Mouse (Mus musculus) intestine, embryonic 16.5 days (tissue): ENCODE results near the gene Rapgefl1. TPM values are rescaled to one million over a fixed set of nuclear protein-coding genes. Genes with fewer than 3 reads are reported as not detected.
A peak's percentile ranks its signal among the peaks of the same experiment; 100 is the strongest.

Source experiments
- ATAC-seq: fragments of 200-750 bp; cut with Nextera tagmentation; 2 replicates; pipeline ENCODE4 v1.8.0; 2017; ENCODE audit warnings: moderate TSS enrichment, moderate library complexity
- H3K27ac ChIP-seq: fragments of 300-500 bp; sonication (generic); 2 replicates; pipeline ENCODE4 v1.5.1; 2014; ENCODE audit warnings: mild to moderate bottlenecking, low read length
- H3K27me3 ChIP-seq: fragments of 300-500 bp; sonication (generic); replicated peaks from 2 replicates; pipeline ENCODE4 v1.6.1; 2014; ENCODE audit warnings: low read length, control low read depth, mixed read lengths; ENCODE audit not compliant: control insufficient read depth, insufficient read depth
- H3K36me3 ChIP-seq: fragments of 300-500 bp; sonication (generic); 2 replicates; pipeline ENCODE4 v1.6.1; 2014; ENCODE audit warnings: low read length, control low read depth; ENCODE audit not compliant: control insufficient read depth, insufficient read depth
- H3K4me1 ChIP-seq: fragments of 300-500 bp; sonication (generic); 2 replicates; pipeline ENCODE4 v1.6.1; 2014; ENCODE audit warnings: low read length, control low read depth, mixed read lengths; ENCODE audit not compliant: control insufficient read depth, insufficient read depth
- H3K4me2 ChIP-seq: fragments of 300-500 bp; sonication (generic); 2 replicates; pipeline ENCODE4 v1.6.1; 2014; ENCODE audit warnings: low read depth, low read length, control low read depth
- H3K4me3 ChIP-seq: fragments of 300-500 bp; sonication (generic); 2 replicates; pipeline ENCODE4 v1.5.1; 2014; ENCODE audit warnings: mild to moderate bottlenecking, low read length
- H3K9ac ChIP-seq: fragments of 300-500 bp; sonication (generic); 2 replicates; pipeline ENCODE4 v1.6.1; 2014; ENCODE audit warnings: low read depth, low read length
- H3K9me3 ChIP-seq: fragments of 300-500 bp; sonication (generic); 2 replicates; pipeline ENCODE4 v1.6.1; 2016; ENCODE audit warnings: low read length, control low read depth; ENCODE audit not compliant: control insufficient read depth
- WGBS: fragments of 180-500 bp; shearing (Covaris S2); extraction: QIAGEN DNeasy Blood & Tissue Kit; methylation state at CpG from one replicate; pipeline ENCODE4 v1.1.7; 2014; 5-methylcytosine and 5-hydroxymethylcytosine counted together
- polyA plus RNA-seq: library from polyadenylated mRNA; unstranded; fragments of >200 nt; fragmentation: Nextera tagmentation; extraction: Ambion mirVana; gene quantifications from 2 replicates; pipeline ENCODE4 v1.2.1, GENCODE M21; 2015

The Rapgefl1 gene
- polyA plus RNA-seq, 1 experiment from 2014 or later: 1.1 TPM

DNA sequence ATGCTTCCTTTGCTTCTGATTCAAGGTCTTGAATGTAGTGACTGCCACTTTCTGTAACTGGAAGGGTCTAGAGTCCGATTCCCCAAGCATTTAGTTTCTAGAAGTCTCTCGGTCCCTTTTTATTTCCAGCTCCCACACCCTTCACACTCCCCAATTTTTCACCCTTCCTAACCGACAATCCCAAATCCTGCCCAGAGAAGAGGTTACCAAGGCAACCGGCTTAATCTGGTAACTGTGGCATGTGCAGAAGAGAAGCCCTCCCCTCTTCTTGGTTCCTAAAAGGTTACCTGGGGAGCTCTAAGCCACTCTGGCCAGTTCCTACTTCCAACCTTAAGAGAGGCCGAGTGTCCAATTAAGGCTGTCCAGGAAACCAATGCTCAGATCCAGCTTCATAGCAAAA lies 1.3 kb upstream of the Rapgefl1 start:
- Histone ChIP-seq H3K9me3 (no peaks in the 10 kb centered on the region), H3K4me1 (peaks cover 23% of the 10 kb centered on the region), H3K27me3 (no peaks in the 10 kb centered on the region), H3K4me2 (no peak overlapping the region), H3K4me3 (no peak overlapping the region), H3K36me3 (peaks cover 9% of the 10 kb centered on the region), H3K9ac (no peak overlapping the region), H3K27ac (no peak overlapping the region)
- WGBS: 46% methylated on average over 5 of the region's 5 CpGs
- no peak for ATAC-seq

DNA sequence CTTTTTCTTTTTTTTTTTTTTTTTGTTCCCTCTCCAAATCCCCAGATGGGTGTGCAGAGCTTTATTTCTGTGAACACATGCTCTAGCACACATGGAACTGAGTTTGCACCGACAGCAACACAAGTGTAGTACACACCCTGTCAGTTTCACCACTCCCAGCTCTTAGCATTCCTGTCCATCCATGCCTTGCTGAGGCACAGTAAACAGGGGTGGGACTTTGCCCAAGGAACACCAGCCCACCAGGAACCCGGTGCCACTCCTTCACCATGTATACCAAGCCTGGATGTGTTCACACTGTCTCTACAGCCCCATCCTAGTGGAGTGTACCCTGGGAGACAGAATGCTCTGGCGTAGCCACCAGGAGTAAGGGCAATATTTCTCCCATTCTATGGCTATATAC lies 860 bp upstream of the Rapgefl1 start:
- H3K9me3 ChIP-seq: no peaks in the 10 kb centered on the region
- peak overlapping the region; percentile 18; the same call in 1 of the 2 replicates for H3K27ac ChIP-seq
- peaks cover 23% of the 10 kb centered on the region for H3K4me1 ChIP-seq
- H3K36me3 ChIP-seq: peaks cover 9% of the 10 kb centered on the region
- H3K4me2 ChIP-seq: no peak overlapping the region
- H3K4me3 ChIP-seq: no peak overlapping the region
- 48% methylated on average over 3 of the region's 3 CpGs for WGBS
- no peak overlapping the region for H3K9ac ChIP-seq
- no peaks in the 10 kb centered on the region for H3K27me3 ChIP-seq
- 0 out of 2 replicates have a peak, but pooled peaks have one; percentile 19 for ATAC-seq

DNA sequence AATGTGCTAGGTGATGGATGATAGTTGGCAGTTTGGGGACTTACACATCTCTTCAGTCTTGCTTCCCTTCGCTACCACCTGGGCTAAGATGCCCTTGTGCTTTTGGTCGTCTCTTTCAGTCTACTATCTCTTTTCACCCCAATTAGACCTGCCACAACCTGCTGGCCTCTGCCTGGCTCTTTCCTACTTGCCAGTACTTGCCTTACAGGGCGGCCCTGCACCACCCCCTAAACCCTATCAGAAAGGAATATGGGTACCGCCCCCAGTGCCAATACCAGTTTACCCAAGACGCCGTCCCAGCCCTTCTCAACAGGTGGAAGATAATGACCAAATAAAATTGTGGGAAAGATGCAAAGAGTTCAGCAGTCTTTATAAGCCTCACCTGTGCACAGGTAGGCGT lies 457 bp upstream of the Rapgefl1 start:
- no peaks in the 10 kb centered on the region for H3K27me3 ChIP-seq
- H3K9me3 ChIP-seq: no peaks in the 10 kb centered on the region
- peaks cover 23% of the 10 kb centered on the region for H3K4me1 ChIP-seq
- peak overlapping the region; percentile 100 for H3K4me2 ChIP-seq
- peaks cover 9% of the 10 kb centered on the region for H3K36me3 ChIP-seq
- 24% methylated on average over 7 of the region's 7 CpGs for WGBS
- H3K4me3 ChIP-seq: peak overlapping the region; percentile 80
- H3K9ac ChIP-seq: 0 out of 2 replicates have a peak overlapping the region, but pooled peaks have one; percentile 81
- peak; percentile 39 for ATAC-seq
- H3K27ac ChIP-seq: peak overlapping the region; percentile 18; the same call in 1 of the 2 replicates

DNA sequence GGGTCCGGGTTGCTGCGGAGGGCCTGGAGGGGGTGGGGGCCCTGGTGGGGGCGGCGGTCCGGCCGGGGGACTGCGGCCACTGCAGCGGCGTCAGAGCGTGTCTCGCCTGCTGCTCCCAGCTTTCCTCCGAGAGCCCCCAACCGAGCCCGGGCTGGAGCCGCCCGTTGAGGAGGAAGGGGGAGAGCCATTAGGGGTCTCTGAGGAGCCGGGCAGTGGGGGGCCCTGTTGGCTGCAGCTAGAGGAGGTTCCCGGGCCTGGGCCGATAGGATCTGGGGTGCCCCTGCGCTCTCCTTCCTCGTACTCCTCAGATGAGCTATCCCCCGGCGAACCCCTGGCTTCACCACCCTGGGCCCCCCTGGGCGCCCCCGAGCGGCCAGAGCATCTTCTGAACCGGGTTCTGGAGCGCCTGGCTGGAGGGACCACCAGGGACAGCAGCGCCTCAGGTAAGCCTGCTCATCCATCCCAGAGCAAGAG lies 683 bp downstream of the Rapgefl1 start:
- H3K9ac ChIP-seq: peak overlapping the region; percentile 81
- H3K9me3 ChIP-seq: no peaks in the 10 kb centered on the region
- H3K27ac ChIP-seq: no peak overlapping the region
- WGBS: 3% methylated on average over 28 of the region's 29 CpGs
- H3K27me3 ChIP-seq: no peaks in the 10 kb centered on the region
- H3K4me2 ChIP-seq: peak overlapping the region; percentile 100
- ATAC-seq: no peak
- peaks cover 23% of the 10 kb centered on the region for H3K4me1 ChIP-seq
- peak overlapping the region; percentile 80 for H3K4me3 ChIP-seq
- peaks cover 7% of the 10 kb centered on the region for H3K36me3 ChIP-seq

DNA sequence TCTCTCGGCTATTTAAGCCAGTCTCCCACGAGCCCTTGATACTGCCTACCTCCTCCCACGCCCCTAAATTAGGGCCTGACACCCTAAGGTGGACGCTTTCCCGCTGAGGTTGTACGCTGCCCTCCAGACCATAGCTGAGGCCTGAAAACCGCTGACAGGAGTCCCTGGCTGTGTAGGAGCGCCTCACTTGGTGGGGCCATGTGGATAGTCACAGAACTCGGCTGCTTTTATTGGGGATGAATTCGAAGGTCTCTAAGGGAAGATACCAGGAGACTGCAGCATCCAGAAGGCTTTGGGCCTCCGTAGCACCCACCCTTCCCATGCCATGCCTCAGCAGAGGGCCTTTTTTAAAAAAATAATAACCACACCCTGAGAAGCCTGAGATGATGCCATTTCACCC lies 1.3 kb downstream of the Rapgefl1 start:
- Histone ChIP-seq H3K4me3 (no peak overlapping the region; the same call in 1 of the 2 replicates), H3K9me3 (no peaks in the 10 kb centered on the region), H3K4me1 (peaks cover 23% of the 10 kb centered on the region), H3K27ac (no peak overlapping the region), H3K9ac (peak overlapping the region; percentile 21; the same call in 1 of the 2 replicates), H3K4me2 (no peak overlapping the region), H3K27me3 (no peaks in the 10 kb centered on the region), H3K36me3 (peaks cover 6% of the 10 kb centered on the region)
- ATAC-seq: no peak
- 62% methylated on average over 11 of the region's 11 CpGs for WGBS

DNA sequence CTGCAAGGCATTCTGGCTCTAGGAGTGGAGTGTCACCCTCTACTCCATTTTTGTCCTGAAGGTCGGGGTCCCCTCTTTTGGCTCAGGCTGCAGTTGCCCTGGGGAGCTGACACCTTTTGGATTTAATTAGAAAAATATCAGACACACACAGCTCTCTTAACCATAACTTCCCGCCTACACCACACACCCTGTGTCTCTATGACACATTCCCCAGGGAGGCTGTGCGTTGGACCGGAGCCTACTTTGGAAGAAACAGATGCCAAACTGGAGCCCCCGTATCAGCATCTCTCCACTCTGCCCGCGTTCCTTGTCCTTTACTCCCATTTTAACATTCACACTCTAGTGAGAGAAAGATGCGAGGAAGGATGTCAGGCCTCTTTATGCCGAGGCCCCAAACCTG lies 1.9 kb downstream of the Rapgefl1 start:
- Histone ChIP-seq H3K36me3 (peaks cover under 1% of the 10 kb centered on the region; the same call in 1 of the 2 replicates), H3K27me3 (no peaks in the 10 kb centered on the region), H3K4me3 (no peak overlapping the region), H3K27ac (no peak overlapping the region), H3K4me1 (peaks cover 23% of the 10 kb centered on the region), H3K4me2 (no peak overlapping the region), H3K9ac (no peak overlapping the region), H3K9me3 (no peaks in the 10 kb centered on the region)
- 80% methylated on average over 9 of the region's 9 CpGs for WGBS
- ATAC-seq: no peak

DNA sequence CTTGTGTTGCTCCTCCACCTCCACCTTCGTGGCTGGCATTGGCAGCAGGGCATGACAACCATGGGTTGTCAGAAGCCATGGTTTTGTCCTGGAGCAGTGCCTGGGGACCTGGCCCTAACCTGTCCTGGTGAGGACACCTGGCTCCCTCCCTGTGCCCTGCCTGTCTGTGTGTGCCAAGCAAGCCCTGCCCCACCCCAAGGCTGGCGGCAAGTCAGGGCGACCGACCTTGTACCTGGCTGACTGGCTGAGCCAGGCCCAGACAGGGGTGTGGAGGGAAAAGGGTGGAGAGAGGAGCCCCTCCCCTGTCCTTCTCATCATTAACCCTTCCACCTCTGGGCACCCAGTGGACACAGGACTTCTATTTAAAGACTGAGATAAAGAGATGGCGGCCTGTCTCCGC lies 2.8 kb downstream of the Rapgefl1 start:
- ATAC-seq: peak; percentile 73
- Histone ChIP-seq H3K27ac (no peak overlapping the region), H3K9ac (no peak overlapping the region), H3K36me3 (no peaks in the 10 kb centered on the region), H3K4me1 (peaks cover 23% of the 10 kb centered on the region), H3K4me2 (no peak overlapping the region), H3K9me3 (no peaks in the 10 kb centered on the region), H3K4me3 (no peak overlapping the region), H3K27me3 (no peaks in the 10 kb centered on the region)
- WGBS: 32% methylated on average over 6 of the region's 6 CpGs

DNA sequence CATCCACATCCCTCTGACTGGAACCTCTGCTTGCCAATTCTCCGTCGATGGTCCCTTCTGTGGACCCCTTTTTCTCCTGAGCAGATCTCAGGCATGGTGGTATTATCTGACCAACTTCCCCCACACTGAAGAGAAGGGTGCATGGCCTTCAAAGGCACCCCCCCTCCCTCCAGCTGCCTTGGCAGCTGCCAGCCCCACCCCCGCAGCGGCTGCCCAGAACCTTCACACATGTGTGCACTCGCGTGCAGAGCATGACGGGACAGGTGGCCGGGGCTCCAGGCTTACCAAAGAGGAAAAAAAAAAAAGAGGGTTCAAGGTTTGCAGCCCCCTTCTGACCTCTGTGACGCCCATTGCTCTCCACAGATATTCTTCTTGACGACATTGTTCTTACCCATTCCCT lies 3.3 kb downstream of the Rapgefl1 start:
- Histone ChIP-seq H3K9ac (no peak overlapping the region), H3K36me3 (no peaks in the 10 kb centered on the region), H3K27ac (no peak overlapping the region), H3K27me3 (no peaks in the 10 kb centered on the region), H3K4me2 (no peak overlapping the region), H3K4me1 (peaks cover 23% of the 10 kb centered on the region), H3K4me3 (no peak overlapping the region), H3K9me3 (no peaks in the 10 kb centered on the region)
- WGBS: 65% methylated on average over 10 of the region's 10 CpGs
- ATAC-seq: no peak

DNA sequence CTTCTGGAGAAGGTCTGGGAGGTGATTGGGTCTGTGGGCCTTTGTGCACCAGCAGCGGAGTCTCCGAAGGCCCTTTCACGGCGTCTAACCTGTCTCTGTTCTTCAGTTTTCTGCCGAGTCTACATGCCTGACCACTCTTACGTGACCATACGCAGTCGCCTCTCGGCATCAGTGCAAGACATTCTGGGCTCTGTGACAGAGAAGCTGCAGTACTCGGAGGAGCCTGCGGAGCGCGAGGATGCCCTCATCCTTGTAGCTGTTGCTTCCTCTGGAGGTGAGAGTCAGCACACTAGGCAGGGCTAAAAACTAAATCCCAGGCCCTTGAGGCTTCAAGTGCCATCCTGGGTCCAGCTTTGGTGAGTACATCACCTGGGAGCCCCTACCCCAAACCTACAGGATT lies 9.4 kb downstream of the Rapgefl1 start:
- Histone ChIP-seq H3K27me3 (no peaks in the 10 kb centered on the region), H3K4me1 (peaks cover 7% of the 10 kb centered on the region; the same call in 1 of the 2 replicates), H3K27ac (no peak overlapping the region), H3K9me3 (0 out of 2 replicates have a peak, but pooled peaks cover 2% of the 10 kb centered on the region), H3K4me2 (no peak overlapping the region), H3K36me3 (no peaks in the 10 kb centered on the region), H3K9ac (no peak overlapping the region), H3K4me3 (no peak overlapping the region)
- WGBS: 60% methylated on average over 13 of the region's 13 CpGs
- ATAC-seq: no peak
